Mouse (Mus musculus) naive thymus-derived CD4-positive, alpha-beta T cell, adult 5 months (primary cell): Measurements from ENCODE around the gene Ubap2l. TPM values are rescaled to one million over a fixed set of nuclear protein-coding genes. Genes with fewer than 3 reads are reported as not detected.

Source experiments
- polyA plus RNA-seq: library from polyadenylated mRNA; unstranded; fragments of 100-300 nt; shearing (Covaris generic); gene quantifications from one replicate; pipeline ENCODE4 v1.2.1, GENCODE M21; 2017

Gene Ubap2l
- 204 TPM for polyA plus RNA-seq

GRCm38 (mm10) chr3:90052351-90053241 lies at the start of gene Ubap2l:
TSS of gene Ubap2l (minus strand) at chr3:90052628.

GRCm38 (mm10) chr3:90072294-90072693 lies 19.9 kb upstream of the Ubap2l start, which contains the start of gene Tpm3:
TSS of gene Tpm3 (plus strand) at chr3:90072649.

GRCm38 (mm10) chr3:90051441-90052350 lies 732 bp downstream of the Ubap2l start, which contains the start of gene 4933434E20Rik:
TSS of gene 4933434E20Rik (plus strand) at chr3:90051636.

GRCm38 (mm10) chr3:89998612-89999054 lies 53.8 kb downstream of the Ubap2l start, which contains the start of gene Hax1:
TSS of gene Hax1 (minus strand) at chr3:89998780.

GRCm38 (mm10) chr3:89963221-89963763 lies 89.1 kb downstream of the Ubap2l start, which contains the start of gene Atp8b2:
TSS of gene Atp8b2 (minus strand) at chr3:89963508.

Other genes starting within 250 kb of the Ubap2l start
- 1.5 TPM for gene She, start 221.3 kb downstream of the Ubap2l start, polyA plus RNA-seq
- gene Il6ra, start 139.4 kb downstream of the Ubap2l start, polyA plus RNA-seq = 81.1 TPM
- gene Atp8b2, start 89.1 kb downstream of the Ubap2l start, polyA plus RNA-seq = 63.4 TPM
- gene Hax1, start 53.8 kb downstream of the Ubap2l start, polyA plus RNA-seq = 89.9 TPM
- 129 TPM for gene 4933434E20Rik, start 992 bp downstream of the Ubap2l start, polyA plus RNA-seq
- gene Tpm3, start 20.0 kb upstream of the Ubap2l start, polyA plus RNA-seq = 930 TPM
- 0.71 TPM for gene Nup210l, start 51.5 kb upstream of the Ubap2l start, polyA plus RNA-seq
- 4,745 TPM for gene Rps27, start 161.0 kb upstream of the Ubap2l start, polyA plus RNA-seq
- 0.32 TPM for gene Rab13, start 161.1 kb upstream of the Ubap2l start, polyA plus RNA-seq
- gene Jtb, start 179.0 kb upstream of the Ubap2l start, polyA plus RNA-seq = 150 TPM
- not detected for gene Creb3l4, start 190.9 kb upstream of the Ubap2l start, polyA plus RNA-seq
- 1.8 TPM for gene Slc39a1, start 195.5 kb upstream of the Ubap2l start, polyA plus RNA-seq
- gene Crtc2, start 201.5 kb upstream of the Ubap2l start, polyA plus RNA-seq = 112 TPM
- 40.7 TPM for gene Dennd4b, start 212.6 kb upstream of the Ubap2l start, polyA plus RNA-seq
- 14.9 TPM for gene Gatad2b, start 240.6 kb upstream of the Ubap2l start, polyA plus RNA-seq